26 mouse cellular contexts compared by ENCODE assay signal in the genomic region with DNA sequence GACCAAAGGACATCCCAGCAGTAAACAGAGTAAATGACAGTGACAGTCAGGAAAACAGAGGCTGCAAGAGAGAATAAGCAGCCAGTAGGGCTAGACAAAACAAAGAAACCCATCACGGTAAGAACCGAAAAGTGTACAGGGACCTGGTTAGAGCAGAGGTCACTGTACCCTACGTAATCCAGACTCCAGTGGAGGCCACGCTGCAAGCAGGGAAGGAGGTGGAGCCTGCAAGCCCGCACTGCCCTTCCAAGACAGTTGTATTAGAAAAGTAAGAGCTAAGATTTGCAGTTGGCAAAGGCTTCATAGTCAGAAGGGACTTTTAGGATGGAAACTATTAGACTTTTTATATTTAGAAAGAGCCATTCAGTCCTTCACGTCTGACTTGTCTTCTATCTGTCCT. TPM values are rescaled to one million over a fixed set of nuclear protein-coding genes. Genes with fewer than 3 reads are reported as not detected.
A peak's percentile ranks its signal among the peaks of the same experiment; 100 is the strongest.
DNase-seq lines count a peak whose midpoint lies in the region; TF ChIP-seq lines count a peak whose summit lies in the region.
"Had no signal": no experiment of that assay in that cellular context is flagged by ENCODE, and none has a peak within 500 bp of the region (broad histone marks: within the 10 kb centered on the region; RNA-seq: fewer than 3 reads in every experiment).

No protein-coding gene starts in this region.

- TF ChIP-seq CTCF in kidney, adult 2 months (conservative IDR thresholded peaks at IDR 0.05; ENCODE audit: insufficient read depth, insufficient read length, low read depth, low read length): no peak
- TF ChIP-seq CTCF in spleen, adult 2 months (IDR thresholded peaks at IDR 0.05; ENCODE audit: extremely low read depth, insufficient read depth, insufficient read length, insufficient replicate concordance): no peak
- no peak for TF ChIP-seq CTCF in small intestine, adult 2 months (IDR thresholded peaks at IDR 0.05; ENCODE audit: extremely low read depth, insufficient read length, insufficient replicate concordance, low read depth, low read length)

- H3K36me3 ChIP-seq in kidney, adult 2 months (ENCODE audit: control insufficient read depth, insufficient read depth, low read length): no peaks in the 10 kb centered on the region
- peaks cover 1% of the 10 kb centered on the region; the same call in 1 of the 2 replicates for H3K36me3 ChIP-seq in spleen, adult 2 months (ENCODE audit: control insufficient read depth, insufficient read depth, low read length)
- H3K36me3 ChIP-seq in small intestine, adult 2 months (ENCODE audit: control insufficient read depth, insufficient read depth, low read length): no peaks in the 10 kb centered on the region
- H3K36me3 ChIP-seq: embryonic facial prominence, embryonic 15.5 days; forebrain, embryonic 10.5 days; heart, embryonic 12.5 days; hindbrain, embryonic 15.5 days had no signal

- no peak overlapping the region for H3K4me3 ChIP-seq in kidney, adult 2 months (ENCODE audit: insufficient read depth, low read depth, low read length)
- H3K4me3 ChIP-seq in spleen, adult 2 months (ENCODE audit: extremely low read depth, insufficient read depth, insufficient read length): peak overlapping the region; percentile 76
- no peak overlapping the region for H3K4me3 ChIP-seq in small intestine, adult 2 months (ENCODE audit: low read depth, low read length)
- H3K4me3 ChIP-seq: embryonic facial prominence, embryonic 15.5 days; erythroblast, embryonic 14.5 days; forebrain, embryonic 10.5 days; gastrocnemius, adult 2 months; heart, embryonic 12.5 days; hindbrain, embryonic 15.5 days had no signal

- TF ChIP-seq POLR2A in kidney, adult 2 months (IDR thresholded peaks at IDR 0.05; ENCODE audit: low read depth, low read length): no peak
- TF ChIP-seq POLR2A in spleen, adult 2 months (IDR thresholded peaks at IDR 0.05; ENCODE audit: low read depth, low read length): no peak
- no peak for TF ChIP-seq POLR2A in small intestine, adult 2 months (IDR thresholded peaks at IDR 0.05; ENCODE audit: low read depth, low read length)

- no peaks in the 10 kb centered on the region for H3K27me3 ChIP-seq in kidney, adult 2 months (replicated peaks; ENCODE audit: control insufficient read depth, insufficient read depth, low read length)
- H3K27me3 ChIP-seq in spleen, adult 2 months (ENCODE audit: control insufficient read depth, insufficient read depth, low read length): no peaks in the 10 kb centered on the region
- H3K27me3 ChIP-seq in small intestine, adult 2 months (ENCODE audit: control insufficient read depth, insufficient read depth, low read length): no peaks in the 10 kb centered on the region
- H3K27me3 ChIP-seq: embryonic facial prominence, embryonic 15.5 days; heart, embryonic 12.5 days; hindbrain, embryonic 15.5 days; Patski had no signal

- 46% methylated on average over 6 of the region's 6 CpGs for WGBS in kidney, adult 2 months
- WGBS in spleen, adult 2 months: 38% methylated on average over 6 of the region's 6 CpGs
- WGBS in small intestine, adult 2 months: 56% methylated on average over 6 of the region's 6 CpGs

- DNase-seq in adrenal gland, adult (ENCODE audit: inconsistent age in 2 of 2, low spot score in 1 of 2): peak; percentile 34 to 73
- DNase-seq in adrenal gland, postnatal 14 days: no peak
- DNase-seq in kidney, adult 2 months: peak; percentile 14
- no peak for DNase-seq in kidney, adult 8-10 months
- DNase-seq in spleen, adult 2 months (ENCODE audit: low read depth in 1 of 2, low spot score in 2 of 2): peak in 1 of 2 experiments; percentile 39
- DNase-seq in spleen, postnatal 4 days (ENCODE audit: low spot score in 2 of 2): no peak
- no peak for DNase-seq in layer of hippocampus, adult 9-10 months (ENCODE audit: low spot score)
- DNase-seq: cerebellum, adult 2 months; cerebellum, postnatal 10 days; gastrocnemius, adult 2 months; gastrocnemius, postnatal 25 days had no signal

- H3K4me1 ChIP-seq in kidney, adult 2 months (ENCODE audit: control insufficient read depth, insufficient read depth, low read length): no peaks in the 10 kb centered on the region
- peaks cover 22% of the 10 kb centered on the region for H3K4me1 ChIP-seq in spleen, adult 2 months (ENCODE audit: control insufficient read depth, insufficient read depth, insufficient read length)
- peaks cover 2% of the 10 kb centered on the region; the same call in 1 of the 2 replicates for H3K4me1 ChIP-seq in small intestine, adult 2 months (ENCODE audit: control insufficient read depth, insufficient read depth, insufficient read length, low read length)
- H3K4me1 ChIP-seq: embryonic facial prominence, embryonic 15.5 days; forebrain, embryonic 10.5 days; heart, embryonic 12.5 days; hindbrain, embryonic 15.5 days had no signal

- H3K27ac ChIP-seq in kidney, adult 2 months (ENCODE audit: insufficient read depth, low read depth, low read length): no peak overlapping the region
- peak overlapping the region; percentile 98 for H3K27ac ChIP-seq in spleen, adult 2 months (ENCODE audit: insufficient read depth, low read length)
- 0 out of 2 replicates have a peak overlapping the region, but pooled peaks have one; percentile 1 for H3K27ac ChIP-seq in small intestine, adult 2 months (ENCODE audit: insufficient read depth, low read depth, low read length)
- H3K27ac ChIP-seq: embryonic facial prominence, embryonic 15.5 days; forebrain, embryonic 10.5 days; gastrocnemius, adult 2 months; hindbrain, embryonic 15.5 days had no signal

RNA-seq across cellular contexts. Expression of a gene that starts 0.4 kb away (rescaled TPM):
- 2.0 and 7.7 TPM in 2 replicates for total RNA-seq in adrenal gland, postnatal 14 days (2021)
- 0.71 and 6.4 TPM in 2 replicates for polyA plus RNA-seq in kidney, adult 2 months (2012; rRNA removed)
- 116 and 142 TPM in 2 replicates for polyA plus RNA-seq in spleen, adult 2 months (2012; rRNA removed)
- polyA plus RNA-seq in small intestine, adult 2 months (2012; rRNA removed): 1.8 and 4.2 TPM in 2 replicates
- total RNA-seq: gastrocnemius, adult 2 months; gastrocnemius, postnatal 25 days; granulocyte monocyte progenitor cell, adult 5-6 weeks had no signal
- polyA plus RNA-seq: C2C12; embryonic facial prominence, embryonic 11.5 days; embryonic facial prominence, embryonic 15.5 days; erythroblast, embryonic 14.5 days; forebrain, embryonic 10.5 days; forebrain, embryonic 14.5 days; hindbrain, embryonic 11.5 days; hindbrain, embryonic 15.5 days; Patski had no signal

RNA-seq across cellular contexts. Expression of a gene that starts 14.2 kb away (rescaled TPM):
- not detected in 2 replicates for total RNA-seq in adrenal gland, postnatal 14 days (2021)
- polyA plus RNA-seq in kidney, adult 2 months (2012; rRNA removed): 0.31 and 0.54 TPM in 2 replicates
- 1.5 and 2.5 TPM in 2 replicates for polyA plus RNA-seq in spleen, adult 2 months (2012; rRNA removed)
- polyA plus RNA-seq in small intestine, adult 2 months (2012; rRNA removed): 0.61 and 0.89 TPM in 2 replicates
- total RNA-seq: gastrocnemius, adult 2 months; gastrocnemius, postnatal 25 days; granulocyte monocyte progenitor cell, adult 5-6 weeks; heart, adult 8-10 months; heart, postnatal 25 days had no signal
- polyA plus RNA-seq: activated CD4-positive, CD25-positive, alpha-beta regulatory T cell, adult 4 months; C2C12; embryonic facial prominence, embryonic 11.5 days; erythroblast, embryonic 14.5 days; forebrain, embryonic 10.5 days; forebrain, embryonic 14.5 days; heart, embryonic 12.5 days; hindbrain, embryonic 11.5 days had no signal

RNA-seq across cellular contexts. Expression of a gene that starts 41.6 kb away (rescaled TPM):
- 11.9 and 17.5 TPM in 2 replicates for total RNA-seq in adrenal gland, postnatal 14 days (2021)
- 13.8 and 18.8 TPM in 2 replicates for polyA plus RNA-seq in kidney, adult 2 months (2012; rRNA removed)
- polyA plus RNA-seq in spleen, adult 2 months (2012; rRNA removed): 11.0 and 15.0 TPM in 2 replicates
- 5.5 and 8.0 TPM in 2 replicates for polyA plus RNA-seq in small intestine, adult 2 months (2012; rRNA removed)

RNA-seq across cellular contexts. Expression of a gene that starts 42.1 kb away (rescaled TPM):
- 0.44 and 0.64 TPM in 2 replicates for total RNA-seq in adrenal gland, postnatal 14 days (2021)
- polyA plus RNA-seq in kidney, adult 2 months (2012; rRNA removed): 0.75 and 1.8 TPM in 2 replicates
- polyA plus RNA-seq in spleen, adult 2 months (2012; rRNA removed): 0.44 and 1.2 TPM in 2 replicates
- polyA plus RNA-seq in small intestine, adult 2 months (2012; rRNA removed): 1.1 and 1.5 TPM in 2 replicates
- total RNA-seq: granulocyte monocyte progenitor cell, adult 5-6 weeks had no signal
- polyA plus RNA-seq: activated CD4-positive, CD25-positive, alpha-beta regulatory T cell, adult 4 months; embryonic facial prominence, embryonic 11.5 days; hindbrain, embryonic 11.5 days had no signal

RNA-seq across cellular contexts. Expression of a gene that starts 49.4 kb away (rescaled TPM):
- total RNA-seq in adrenal gland, postnatal 14 days (2021): 7.9 and 9.2 TPM in 2 replicates
- 61.7 and 64.6 TPM in 2 replicates for polyA plus RNA-seq in kidney, adult 2 months (2012; rRNA removed)
- polyA plus RNA-seq in spleen, adult 2 months (2012; rRNA removed): 47.5 and 71.3 TPM in 2 replicates
- polyA plus RNA-seq in small intestine, adult 2 months (2012; rRNA removed): 3.6 and 4.3 TPM in 2 replicates
- polyA plus RNA-seq: erythroblast, embryonic 14.5 days; forebrain, embryonic 10.5 days had no signal

Comparison
In these comparisons a context has a peak if more than half of its experiments do, and no peak if none do; other contexts are left out.
1. DNase-seq: peak in adrenal gland, adult (2 of 2) and kidney, adult 2 months (single experiment); none in adrenal gland, postnatal 14 days (single experiment), kidney, adult 8-10 months (0 of 2), spleen, postnatal 4 days (0 of 2) and layer of hippocampus, adult 9-10 months (single experiment).
2. RNA of a gene that starts 0.4 kb away (polyA plus RNA-seq): 116 to 142 TPM in spleen, adult 2 months; 0.71 to 6.4 TPM in kidney, adult 2 months and 1.8 to 4.2 TPM in small intestine, adult 2 months; every median in the first group is over 10 times any median in the second.